Mouse (Mus musculus) lung, adult 2 months (tissue): ENCODE data around the gene Tns2.

ENCODE experiments used
- CTCF ChIP-seq: fragments of 200-500 bp; IDR thresholded peaks from 2 replicates; pipeline ENCODE4 v1.5.1; 2011; ENCODE audit warnings: mild to moderate bottlenecking, low read length, control low read depth; ENCODE audit not compliant: insufficient read depth
- POLR2A ChIP-seq: fragments of 200-500 bp; IDR thresholded peaks from 2 replicates; pipeline ENCODE4 v1.6.1; 2011; ENCODE audit warnings: low read depth, mild to moderate bottlenecking, control low read depth, low read length, borderline replicate concordance; ENCODE audit errors: extremely low read depth

- TF ChIP-seq POLR2A (peak; percentile 36; the same call in 1 of the 2 replicates), CTCF (no peak)
Observed at GRCm38 (mm10) chr15:102112181-102112580, 12.0 kb downstream of the Tns2 start.
